Comparison of ENCODE assay signal across 8 mouse cellular contexts in the genomic region with DNA sequence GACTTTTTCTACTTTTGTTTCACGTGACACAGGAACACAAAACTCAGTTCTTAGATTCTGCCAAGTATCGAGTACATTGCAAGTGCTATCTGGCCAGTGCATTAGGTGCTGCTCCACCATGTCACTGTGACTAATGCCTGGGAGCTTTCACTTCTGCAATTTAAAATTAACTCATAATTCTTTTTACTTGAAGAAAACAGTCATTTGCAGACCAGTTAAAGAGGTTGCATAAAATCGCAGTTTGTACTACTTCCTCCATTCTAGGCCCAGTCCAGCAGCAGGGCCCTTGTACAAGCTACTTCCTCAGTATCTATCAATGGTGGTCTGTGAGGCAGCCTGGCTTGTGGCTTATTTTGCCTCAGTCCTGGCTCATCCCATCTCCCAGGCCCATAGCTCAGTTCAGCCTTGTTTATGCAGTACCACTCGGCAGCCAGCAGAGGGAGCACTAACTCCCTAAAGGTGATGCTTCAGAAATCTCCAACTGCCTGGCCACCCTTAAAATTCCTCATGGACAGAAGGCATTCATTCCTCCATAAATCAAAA. TPM values are rescaled to one million over a fixed set of nuclear protein-coding genes. Genes with fewer than 3 reads are reported as not detected.
DNase-seq lines count a peak whose midpoint lies in the region; ATAC-seq lines count a peak whose summit lies in the region.

No protein-coding gene starts in this region.

- WGBS in heart, embryonic 11.5 days (ENCODE audit: insufficient replicate concordance), result 61% methylated on average over 4 of the region's 4 CpGs

- peak; percentile 79 to 89 for DNase-seq in heart, adult 18-20 months
- DNase-seq in c-Kit-positive CD71-positive TER-119-positive erythroid progenitor cells, embryonic 14.5 days (ENCODE audit: low spot score), result peak; percentile 55
- peak; percentile 66 to 89 for DNase-seq in frontal cortex, adult 2 months (ENCODE audit: extremely low spot score in 1 of 2, low spot score in 1 of 2)
- peak; percentile 81 to 87 for DNase-seq in left cerebral cortex, postnatal 14 days (ENCODE audit: low spot score in 2 of 2)
- DNase-seq in monocyte, adult 2 months (ENCODE audit: low read depth in 1 of 2, low spot score in 2 of 2), result peak; percentile 68 to 71
- DNase-seq in spleen, postnatal 14 days (ENCODE audit: low spot score in 2 of 2), result peak; percentile 35 to 64

- no peaks in the 10 kb centered on the region for H3K9me3 ChIP-seq in heart, embryonic 11.5 days (replicated peaks; ENCODE audit: control insufficient read depth, low read length)

- no peak overlapping the region for H3K9ac ChIP-seq in heart, embryonic 11.5 days (ENCODE audit: low read depth, low read length)

- no peak for ATAC-seq in heart, embryonic 11.5 days (replicated peaks; ENCODE audit: insufficient number of reproducible peaks, low FRiP score, low TSS enrichment)
- peak; percentile 54 for ATAC-seq in inflammation-experienced regulatory T-cells, adult 6 months

- no peaks in the 10 kb centered on the region for H3K4me1 ChIP-seq in heart, embryonic 11.5 days (ENCODE audit: control insufficient read depth, insufficient read depth, low read length)

- no peaks in the 10 kb centered on the region for H3K36me3 ChIP-seq in heart, embryonic 11.5 days (ENCODE audit: control insufficient read depth, insufficient read depth, low read length)

- H3K27me3 ChIP-seq in heart, embryonic 11.5 days (ENCODE audit: control insufficient read depth, insufficient read depth, low read length), result no peaks in the 10 kb centered on the region

- intact Hi-C loops in left cerebral cortex, postnatal 14 days (cut with DNase I), result no loop called here

- H3K4me3 ChIP-seq in heart, embryonic 11.5 days (ENCODE audit: low read depth, low read length), result no peak overlapping the region

- H3K27ac ChIP-seq in heart, embryonic 11.5 days (ENCODE audit: low read depth, low read length), result no peak overlapping the region

- H3K4me2 ChIP-seq in heart, embryonic 11.5 days, result no peak overlapping the region

RNA-seq across cellular contexts. Expression of gene Gsdme, which starts 41.4 kb away (rescaled TPM):
- under 1 TPM; 0.30 to 0.44 TPM for total RNA-seq in heart, adult 18-20 months (2021)
- 29.0 and 32.4 TPM in 2 replicates for polyA plus RNA-seq in heart, embryonic 11.5 days (2014; fragmentation: Nextera tagmentation; extraction: Ambion mirVana)
- 11.1 and 11.6 TPM in 2 replicates for polyA plus RNA-seq in frontal cortex, adult 2 months (2012; rRNA removed)
- 10 to 100 TPM; 13.9 to 18.5 (median 15.4) TPM for polyA plus RNA-seq in inflammation-experienced regulatory T-cells, adult 6 months (2017; shearing (Covaris generic))
- 10 to 100 TPM; 12.1 to 14.2 TPM for total RNA-seq in left cerebral cortex, postnatal 14 days (2021)
